Mouse (Mus musculus): ENCODE data around the gene Syngap1. TPM values are rescaled to one million over a fixed set of nuclear protein-coding genes. Genes with fewer than 3 reads are reported as not detected.

Gene Syngap1
- total and polyA plus RNA-seq, 3 experiments: 2.7 to 24.6 TPM; not detected in 1

- TF ChIP-seq USF2 (IDR thresholded peaks at IDR 0.05; ENCODE audit: borderline replicate concordance in 1 of 2, insufficient read depth in 1 of 2, low read depth in 1 of 2, low read length in 2 of 2) (peak in 1 of 2 experiments; percentile 54; a peak in 1 of 4 replicates), ZKSCAN1 (IDR thresholded peaks at IDR 0.05; ENCODE audit: low read depth, low read length) (no peak), MXI1 (IDR thresholded peaks at IDR 0.05; ENCODE audit: low read depth, low read length) (peak; percentile 51), TAL1 (IDR thresholded peaks at IDR 0.05; ENCODE audit: low read length) (no peak), RCOR1 (IDR thresholded peaks at IDR 0.05; ENCODE audit: low read depth, low read length) (no peak)
Observed at GRCm38 (mm10) chr17:27017564-27018499, 76.8 kb downstream of the Syngap1 start (continued).

- no peaks in the 10 kb centered on the region for H3K79me2 ChIP-seq (ENCODE audit: control insufficient read depth, insufficient read depth, low read length, poor library complexity)
- no peaks in the 10 kb centered on the region; a peak in 1 of 4 replicates for H3K36me3 ChIP-seq (ENCODE audit: control insufficient read depth in 1 of 2, insufficient read depth in 2 of 2, low read length in 2 of 2)
- H3K4me1 ChIP-seq (ENCODE audit: control insufficient read depth in 1 of 2, insufficient read depth in 2 of 2, low read length in 2 of 2): no peaks in the 10 kb centered on the region; a peak in 1 of 4 replicates
- no peaks in the 10 kb centered on the region for H3K9me3 ChIP-seq (replicated peaks; ENCODE audit: insufficient read depth, low read length)
- no peak for DNase-seq (ENCODE audit: low read depth, low spot score)
- H3K27me3 ChIP-seq (ENCODE audit: control insufficient read depth in 1 of 2, insufficient read depth in 2 of 2, low read length in 2 of 2): no peaks in the 10 kb centered on the region
- TF ChIP-seq RAD21 (IDR thresholded peaks at IDR 0.05; ENCODE audit: low read depth, low read length) (no peak), USF1 (IDR thresholded peaks at IDR 0.05; ENCODE audit: low read depth, low read length) (no peak), TCF12 (IDR thresholded peaks at IDR 0.05; ENCODE audit: low read depth, low read length) (no peak), MAX (IDR thresholded peaks at IDR 0.05; ENCODE audit: low read length) (no peak)
- H3K4me3 ChIP-seq (ENCODE audit: control insufficient read depth in 1 of 2, insufficient read depth in 1 of 2, low read depth in 2 of 2, low read length in 2 of 2): peak overlapping the region; percentile 84
- peak overlapping the region; percentile 82 for H3K9ac ChIP-seq (ENCODE audit: control insufficient read depth, low read depth, low read length, poor library complexity, severe bottlenecking)
- no peak overlapping the region for H3K27ac ChIP-seq (ENCODE audit: control insufficient read depth, low read depth, low read length)
Observed at GRCm38 (mm10) chr17:27018555-27019196, 77.6 kb downstream of the Syngap1 start.

GRCm38 (mm10) chr17:27021076-27021475, 80.0 kb downstream of the Syngap1 start:
- H3K4me3 ChIP-seq (ENCODE audit: control insufficient read depth in 1 of 2, insufficient read depth in 1 of 2, low read depth in 2 of 2, low read length in 2 of 2): no peak overlapping the region
- no peaks in the 10 kb centered on the region for H3K9me3 ChIP-seq (replicated peaks; ENCODE audit: insufficient read depth, low read length)
- no peaks in the 10 kb centered on the region for H3K79me2 ChIP-seq (ENCODE audit: control insufficient read depth, insufficient read depth, low read length, poor library complexity)
- H3K27ac ChIP-seq (ENCODE audit: control insufficient read depth, low read depth, low read length): no peak overlapping the region
- peaks cover 2 to 11% of the 10 kb centered on the region in 2 experiments for H3K4me1 ChIP-seq (ENCODE audit: control insufficient read depth in 1 of 2, insufficient read depth in 2 of 2, low read length in 2 of 2)
- DNase-seq (ENCODE audit: low read depth, low spot score): no peak
- no peak for TF ChIP-seq MAX (IDR thresholded peaks at IDR 0.05; ENCODE audit: low read length)
- no peak for TF ChIP-seq USF1 (IDR thresholded peaks at IDR 0.05; ENCODE audit: low read depth, low read length)
- no peak for TF ChIP-seq MEF2A (IDR thresholded peaks at IDR 0.05; ENCODE audit: extremely low read depth, insufficient replicate concordance, low read depth, low read length, poor library complexity, severe bottlenecking)
- no peak for TF ChIP-seq POLR2AphosphoS5 (IDR thresholded peaks at IDR 0.05; ENCODE audit: borderline replicate concordance, low read depth, low read length)
- TF ChIP-seq MYB (IDR thresholded peaks at IDR 0.05; ENCODE audit: low read depth, low read length): no peak
- no peak for TF ChIP-seq CHD1 (IDR thresholded peaks at IDR 0.05; ENCODE audit: low read depth, low read length)
- TF ChIP-seq CHD2 (IDR thresholded peaks at IDR 0.05; ENCODE audit: low read length): no peak
- no peak for TF ChIP-seq MYC (IDR thresholded peaks at IDR 0.05; ENCODE audit: low read depth, low read length)
- TF ChIP-seq MAFK (IDR thresholded peaks at IDR 0.05; ENCODE audit: borderline replicate concordance, low read depth, low read length): no peak
- no peak for TF ChIP-seq MXI1 (IDR thresholded peaks at IDR 0.05; ENCODE audit: low read depth, low read length)
- TF ChIP-seq POLR2AphosphoS2 (IDR thresholded peaks at IDR 0.05; ENCODE audit: low read length): no peak
- TF ChIP-seq EP300 (IDR thresholded peaks at IDR 0.05; ENCODE audit: low read depth in 1 of 2, low read length in 2 of 2): no peak
- TF ChIP-seq UBTF (IDR thresholded peaks at IDR 0.05; ENCODE audit: borderline replicate concordance, insufficient read depth, low read depth, low read length): no peak
- TF ChIP-seq TCF12 (IDR thresholded peaks at IDR 0.05; ENCODE audit: low read depth, low read length): no peak
- TF ChIP-seq TAL1 (IDR thresholded peaks at IDR 0.05; ENCODE audit: low read length): no peak
- no peak for TF ChIP-seq ZMIZ1 (IDR thresholded peaks at IDR 0.05; ENCODE audit: low read depth, low read length)
- no peak for TF ChIP-seq ZNF384 (IDR thresholded peaks at IDR 0.05; ENCODE audit: low read depth, low read length)
- no peak for TF ChIP-seq USF2 (IDR thresholded peaks at IDR 0.05; ENCODE audit: borderline replicate concordance in 1 of 2, insufficient read depth in 1 of 2, low read depth in 1 of 2, low read length in 2 of 2)
- no peak for TF ChIP-seq NELFE (IDR thresholded peaks at IDR 0.05; ENCODE audit: low read depth, low read length)
- peaks cover 2 to 7% of the 10 kb centered on the region in 2 experiments; a peak in 3 of 4 replicates for H3K36me3 ChIP-seq (ENCODE audit: control insufficient read depth in 1 of 2, insufficient read depth in 2 of 2, low read length in 2 of 2)
- H3K9ac ChIP-seq (ENCODE audit: control insufficient read depth, low read depth, low read length, poor library complexity, severe bottlenecking): no peak overlapping the region
- no peaks in the 10 kb centered on the region for H3K27me3 ChIP-seq (ENCODE audit: control insufficient read depth in 1 of 2, insufficient read depth in 2 of 2, low read length in 2 of 2)

Data from MEL (cell line).